Mouse (Mus musculus) lung, postnatal 0 days (tissue): ENCODE measurements at regions not wholly inside any gene's neighbourhood (a gene's known extent, or its start where the extent isn't known, plus 50 kb on each side); places are given as distances from the start of the nearest gene placed in this dataset.

Experiments used
- CTCF ChIP-seq: IDR thresholded peaks from 2 replicates; pipeline ENCODE4 v1.5.1; 2016; ENCODE audit warnings: antibody characterized with exemption, mild to moderate bottlenecking
- EP300 ChIP-seq: IDR thresholded peaks from 2 replicates; pipeline ENCODE4 v1.6.1; 2016; ENCODE audit warnings: antibody characterized with exemption, mild to moderate bottlenecking, control low read depth

DNA sequence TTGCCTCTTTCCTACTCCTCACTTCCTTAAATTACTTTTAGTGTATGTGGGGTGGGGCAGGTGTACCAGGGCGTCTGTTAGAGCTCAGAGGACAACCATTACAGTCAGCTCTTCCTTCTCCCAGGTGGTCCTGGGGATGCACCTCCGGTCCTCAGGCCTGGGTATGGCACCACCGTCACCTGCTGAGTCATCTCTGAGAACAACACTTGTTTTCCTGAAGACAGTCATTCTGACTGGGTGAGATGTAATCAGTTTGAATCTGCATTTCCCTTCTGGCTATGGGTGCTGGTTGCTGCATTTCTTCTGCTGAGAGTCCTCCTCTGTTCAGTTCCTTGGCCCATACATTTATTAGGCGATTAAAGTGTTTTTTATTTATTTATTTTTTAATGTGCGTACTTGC, 84.8 kb downstream of the Sox2 start:
- TF ChIP-seq CTCF: no peak
- TF ChIP-seq EP300: no peak
